Mouse (Mus musculus) hindbrain, embryonic 11.5 days (tissue): Measurements from ENCODE around the gene Mamld1. TPM values are rescaled to one million over a fixed set of nuclear protein-coding genes. Genes with fewer than 3 reads are reported as not detected.

ENCODE experiments used
- ATAC-seq: fragments of 200-750 bp; cut with Nextera tagmentation; 2 replicates; pipeline ENCODE4 v1.8.0; 2017; ENCODE audit warnings: mild to moderate bottlenecking, moderate TSS enrichment, moderate library complexity; ENCODE audit not compliant: low FRiP score
- DNase-seq: peaks from one replicate; pipeline ENCODE4 v3.0.0-alpha.2; 2015; ENCODE audit warnings: low spot score
- H3K27ac ChIP-seq: fragments of 300-500 bp; sonication (generic); 2 replicates; pipeline ENCODE4 v1.5.1; 2014; ENCODE audit warnings: mild to moderate bottlenecking, low read depth, low read length
- H3K27me3 ChIP-seq: fragments of 300-500 bp; sonication (generic); 2 replicates; pipeline ENCODE4 v1.6.1; 2014; ENCODE audit warnings: mild to moderate bottlenecking, low read length, moderate library complexity, mixed read lengths; ENCODE audit not compliant: control insufficient read depth, insufficient read depth
- H3K36me3 ChIP-seq: fragments of 300-500 bp; sonication (generic); 2 replicates; pipeline ENCODE4 v1.6.1; 2014; ENCODE audit warnings: mild to moderate bottlenecking, low read length, moderate library complexity, mixed read lengths; ENCODE audit not compliant: control insufficient read depth, insufficient read depth
- H3K4me1 ChIP-seq: fragments of 300-500 bp; sonication (generic); replicated peaks from 2 replicates; pipeline ENCODE4 v1.6.1; 2014; ENCODE audit warnings: low read length, mixed read lengths; ENCODE audit not compliant: control insufficient read depth, insufficient read depth
- H3K4me2 ChIP-seq: fragments of 300-500 bp; sonication (generic); replicated peaks from 2 replicates; pipeline ENCODE4 v1.6.1; 2014; ENCODE audit warnings: mild to moderate bottlenecking, low read depth, low read length
- H3K4me3 ChIP-seq: fragments of 300-500 bp; sonication (generic); 2 replicates; pipeline ENCODE4 v1.5.1; 2014; ENCODE audit warnings: low read depth, low read length
- H3K9ac ChIP-seq: fragments of 300-500 bp; sonication (generic); 2 replicates; pipeline ENCODE4 v1.6.1; 2014; ENCODE audit warnings: low read depth, low read length
- H3K9me3 ChIP-seq: fragments of 300-500 bp; sonication (generic); 2 replicates; pipeline ENCODE4 v1.6.1; 2016; ENCODE audit warnings: low read length; ENCODE audit not compliant: control insufficient read depth
- WGBS: fragments of 180-500 bp; shearing (Covaris S2); extraction: QIAGEN DNeasy Blood & Tissue Kit; methylation state at CpG from one replicate; pipeline ENCODE4 v1.1.7; 2014; 5-methylcytosine and 5-hydroxymethylcytosine counted together
- polyA plus RNA-seq: library from polyadenylated mRNA; unstranded; fragments of >200 nt; fragmentation: Nextera tagmentation; extraction: Ambion mirVana; gene quantifications from 2 replicates; pipeline ENCODE4 v1.2.1, GENCODE M21; 2014

Gene Mamld1
- polyA plus RNA-seq, 1 experiment from 2014 or later, result 5.2 TPM

GRCm38 (mm10) chrX:71204776-71205175, 154.7 kb downstream of the Mamld1 start:
- Histone ChIP-seq H3K4me3 (no peak overlapping the region), H3K4me1 (no peaks in the 10 kb centered on the region), H3K36me3 (no peaks in the 10 kb centered on the region), H3K27ac (no peak overlapping the region), H3K9ac (no peak overlapping the region), H3K9me3 (no peaks in the 10 kb centered on the region), H3K27me3 (no peaks in the 10 kb centered on the region), H3K4me2 (no peak overlapping the region)
- DNase-seq, result no peak
- no peak for ATAC-seq
- 71% methylated on average over 2 of the region's 2 CpGs for WGBS

Other genes with a start within 250 kb of the Mamld1 start
- 3.9 and 4.5 TPM in 2 replicates for gene Mtm1, start 160.5 kb downstream of the Mamld1 start, polyA plus RNA-seq